Comparison of ENCODE assay signal across 8 mouse cellular contexts in genomic region chr8:6572066-6572665, GRCm38 (mm10).
DNase-seq lines count a peak whose midpoint lies in the region; ATAC-seq and TF ChIP-seq lines count a peak whose summit lies in the region.

No protein-coding gene starts in this region.

- H3K36me3 ChIP-seq in forebrain, postnatal 0 days (ENCODE audit: insufficient read depth): no peaks in the 10 kb centered on the region
- no peaks in the 10 kb centered on the region for H3K36me3 ChIP-seq in hindbrain, embryonic 11.5 days (ENCODE audit: control insufficient read depth, insufficient read depth, low read length)

- in situ Hi-C loops in Patski (cut with MboI; ENCODE audit: low pct_unique_long_range_greater_than_20kb): no loop called here

- no peak overlapping the region for H3K4me3 ChIP-seq in forebrain, postnatal 0 days (ENCODE audit: low read depth, low read length)
- H3K4me3 ChIP-seq in hindbrain, embryonic 11.5 days (ENCODE audit: low read depth, low read length): no peak overlapping the region

- 27% methylated on average over 9 of the region's 9 CpGs for WGBS in forebrain, postnatal 0 days
- WGBS in hindbrain, embryonic 11.5 days: 34% methylated on average over 9 of the region's 9 CpGs

- POLR2A ChIA-PET in Patski (lab: Charles Lee): no interaction called here

- H3K9me3 ChIP-seq in forebrain, postnatal 0 days (ENCODE audit: low read length): no peaks in the 10 kb centered on the region
- H3K9me3 ChIP-seq in hindbrain, embryonic 11.5 days (ENCODE audit: control insufficient read depth, low read length): no peaks in the 10 kb centered on the region

- 0 out of 2 replicates have a peak, but pooled peaks cover 3% of the 10 kb centered on the region for H3K4me1 ChIP-seq in forebrain, postnatal 0 days (ENCODE audit: insufficient read depth)
- H3K4me1 ChIP-seq in hindbrain, embryonic 11.5 days (replicated peaks; ENCODE audit: control insufficient read depth, insufficient read depth, low read length): no peaks in the 10 kb centered on the region

- DNase-seq in Patski (ENCODE audit: low read depth, low spot score): peak; percentile 34
- peak; percentile 37 for DNase-seq in c-Kit-positive CD71-positive TER-119-positive erythroid progenitor cells, embryonic 14.5 days (ENCODE audit: low spot score)
- peak; percentile 87 for DNase-seq in forebrain, postnatal 0 days
- peak; percentile 92 for DNase-seq in hindbrain, embryonic 11.5 days (ENCODE audit: low spot score)
- DNase-seq in layer of hippocampus, postnatal 14 days (ENCODE audit: low spot score in 2 of 2): peak; percentile 83 to 87
- peak; percentile 74 to 84 for DNase-seq in lung, postnatal 4 days
- peak; percentile 94 for DNase-seq in right cerebral cortex, postnatal 4 days
- peak; percentile 69 to 85 for DNase-seq in urinary bladder, postnatal 4 days (ENCODE audit: low spot score in 2 of 2)

- H3K4me2 ChIP-seq in forebrain, postnatal 0 days (ENCODE audit: low read depth): no peak overlapping the region
- no peak overlapping the region for H3K4me2 ChIP-seq in hindbrain, embryonic 11.5 days (replicated peaks; ENCODE audit: low read depth, low read length)

- no peak overlapping the region for H3K27ac ChIP-seq in forebrain, postnatal 0 days (ENCODE audit: low read depth, low read length)
- no peak overlapping the region for H3K27ac ChIP-seq in hindbrain, embryonic 11.5 days (ENCODE audit: low read depth, low read length)

- peak; percentile 85 for TF ChIP-seq CTCF in Patski (IDR thresholded peaks at IDR 0.05)
- peak; percentile 83 for TF ChIP-seq CTCF in forebrain, postnatal 0 days (IDR thresholded peaks at IDR 0.05; ENCODE audit: low read depth)

- no peak overlapping the region for H3K9ac ChIP-seq in forebrain, postnatal 0 days
- no peak overlapping the region for H3K9ac ChIP-seq in hindbrain, embryonic 11.5 days (ENCODE audit: low read depth, low read length)

- peaks cover 13% of the 10 kb centered on the region for H3K27me3 ChIP-seq in Patski
- no peaks in the 10 kb centered on the region for H3K27me3 ChIP-seq in forebrain, postnatal 0 days (ENCODE audit: insufficient read depth, low read length)
- H3K27me3 ChIP-seq in hindbrain, embryonic 11.5 days (ENCODE audit: control insufficient read depth, insufficient read depth, low read length): no peaks in the 10 kb centered on the region

- CTCF ChIA-PET in Patski (lab: Charles Lee): interaction anchor here (1.1 kb wide), 1 partner anchor 662 kb away, joined by 4 read pairs; no protein-coding TSS in a partner anchor

- ATAC-seq in Patski: peak; percentile 65
- ATAC-seq in forebrain, postnatal 0 days: peak; percentile 66
- ATAC-seq in hindbrain, embryonic 11.5 days (ENCODE audit: low FRiP score): peak; percentile 77

Comparison
In these comparisons a context has a peak if more than half of its experiments do, and no peak if none do; other contexts are left out.
1. DNase-seq: peak in every context shown above with its lines; median percentile 94 in right cerebral cortex, postnatal 4 days; 92 in hindbrain, embryonic 11.5 days; 87 in forebrain, postnatal 0 days; 85 in layer of hippocampus, postnatal 14 days; 79 in lung, postnatal 4 days; 77 in urinary bladder, postnatal 4 days; 37 in c-Kit-positive CD71-positive TER-119-positive erythroid progenitor cells, embryonic 14.5 days; 34 in Patski.